Mouse (Mus musculus) adipocyte (in vitro differentiated cells): ENCODE data around the gene Galk2.

Source experiments
- DNase-seq: peaks from one replicate; pipeline ENCODE4 v3.0.0-alpha.2; 2016; ENCODE audit warnings: low spot score

The Galk2 gene

GRCm38 (mm10) chr2:125858521-125859280, at the start of gene Galk2, which contains the start of gene Cops2:
TSS of gene Galk2 (plus strand) at chr2:125859109.
TSS of gene Cops2 (minus strand) at chr2:125859139.
- DNase-seq, result peak; percentile 99

DNA sequence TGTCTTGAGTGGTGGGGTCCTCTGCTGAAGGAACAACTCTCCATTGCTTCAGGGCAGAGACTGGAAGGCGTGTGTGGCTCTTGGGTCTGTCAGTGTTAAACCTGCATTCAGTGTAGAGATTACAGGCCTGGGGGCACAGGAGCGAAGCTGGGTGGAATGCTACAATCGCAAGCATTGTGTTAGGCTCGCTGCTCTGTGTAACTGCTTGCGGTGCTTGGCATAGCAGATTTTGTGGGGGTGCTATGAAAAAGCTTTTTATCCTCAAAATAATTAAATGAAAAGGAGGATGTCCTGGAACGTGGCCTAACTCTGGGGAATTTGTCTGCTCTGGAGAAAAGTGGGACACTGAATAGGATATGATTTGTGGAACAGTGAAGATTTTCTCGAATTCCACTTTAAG, 49.4 kb upstream of the Galk2 start:
- DNase-seq, result no peak

- no peak for DNase-seq
These were observed 47.6 kb upstream of the Galk2 start for GRCm38 (mm10) chr2:125811332-125811731.

DNA sequence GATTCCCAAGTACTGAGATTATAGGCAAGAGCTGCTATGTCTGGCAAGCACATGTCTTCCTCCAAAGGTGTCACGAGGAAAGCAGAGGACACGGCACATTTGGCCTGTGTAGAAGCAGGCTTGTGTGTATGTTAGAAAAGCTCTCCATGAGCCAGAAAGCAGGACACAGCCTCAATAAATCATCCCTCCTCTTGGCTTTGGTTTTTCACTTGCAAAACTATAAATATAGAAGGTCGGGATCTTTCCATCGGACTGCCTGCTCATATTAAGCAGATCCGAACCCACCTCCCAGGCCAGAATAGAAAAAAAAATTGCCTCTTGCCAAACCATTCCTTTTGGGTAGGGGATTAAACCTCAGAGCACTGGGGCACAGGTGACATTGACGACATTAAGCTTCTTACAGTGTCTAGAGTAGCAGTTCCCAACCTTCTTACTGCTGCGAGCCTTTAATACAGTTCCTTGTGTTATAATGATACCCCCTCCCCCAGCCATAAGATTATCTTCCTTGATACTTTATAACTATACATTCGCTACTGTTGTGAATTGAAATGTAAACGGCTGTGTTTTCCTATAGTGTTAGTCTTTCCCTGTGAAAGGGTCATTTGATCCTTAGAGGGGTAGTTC, 44.8 kb upstream of the Galk2 start:
- no peak for DNase-seq

DNA sequence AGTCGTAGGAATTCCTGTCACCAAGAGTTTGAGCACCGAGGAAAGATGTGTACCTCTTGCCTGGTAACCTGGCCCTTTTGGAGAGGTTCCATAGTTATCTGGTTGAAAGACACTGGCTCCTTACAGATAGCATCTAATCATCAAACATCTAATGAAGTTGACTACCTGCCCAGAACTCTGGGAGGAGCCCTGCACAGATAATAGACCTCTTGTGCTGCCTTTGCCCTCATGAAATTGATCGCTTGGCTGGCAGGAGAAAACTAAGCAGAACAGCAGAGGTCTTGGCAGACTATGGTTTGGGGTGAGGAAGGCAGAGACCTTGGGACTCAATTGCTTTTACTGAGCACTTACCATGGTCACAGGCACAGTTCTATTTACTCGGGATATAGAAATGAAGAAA, 38.5 kb upstream of the Galk2 start:
- no peak for DNase-seq

- DNase-seq, result peak; percentile 19
These were observed 32.7 kb upstream of the Galk2 start for GRCm38 (mm10) chr2:125826201-125826600.

DNA sequence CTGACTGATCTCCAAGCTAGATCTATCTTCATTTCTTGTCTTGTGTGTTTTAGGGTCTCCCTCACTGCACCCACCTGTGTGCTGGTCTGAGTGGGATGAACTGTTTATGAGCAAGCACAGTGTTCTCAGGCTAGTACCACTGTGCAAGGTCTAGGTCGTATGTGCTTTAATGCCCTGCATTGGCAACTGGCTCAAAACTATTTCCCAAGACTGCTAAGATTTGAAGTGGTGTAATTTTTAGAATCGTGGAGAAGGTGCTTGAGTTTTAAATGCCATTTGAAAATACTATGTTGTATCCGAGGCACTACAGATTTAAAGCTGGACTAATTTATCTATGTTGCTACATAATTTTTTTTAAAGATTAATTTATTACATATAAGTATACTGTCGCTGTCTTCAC, 31.0 kb upstream of the Galk2 start:
- DNase-seq, result no peak

DNA sequence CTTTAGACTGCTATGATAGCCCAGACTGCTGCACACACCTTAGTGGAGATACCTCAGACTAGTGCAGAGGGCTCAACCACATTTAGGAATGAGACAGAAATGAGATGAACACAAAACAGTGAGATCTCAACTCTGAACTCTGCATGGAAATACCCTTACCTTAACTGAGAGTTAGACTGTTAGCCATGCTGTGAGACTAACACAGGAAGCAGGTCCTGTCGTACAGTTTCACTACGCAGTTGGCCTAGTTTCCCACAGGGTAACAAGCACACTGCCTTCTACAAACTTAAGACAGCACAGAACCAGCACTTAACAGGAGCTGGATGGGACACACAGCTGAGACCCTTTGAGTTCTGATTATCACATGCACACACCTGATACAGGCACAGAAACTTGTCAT, 29.0 kb upstream of the Galk2 start:
- no peak for DNase-seq

GRCm38 (mm10) chr2:125838091-125838490, 20.8 kb upstream of the Galk2 start:
- no peak for DNase-seq

DNA sequence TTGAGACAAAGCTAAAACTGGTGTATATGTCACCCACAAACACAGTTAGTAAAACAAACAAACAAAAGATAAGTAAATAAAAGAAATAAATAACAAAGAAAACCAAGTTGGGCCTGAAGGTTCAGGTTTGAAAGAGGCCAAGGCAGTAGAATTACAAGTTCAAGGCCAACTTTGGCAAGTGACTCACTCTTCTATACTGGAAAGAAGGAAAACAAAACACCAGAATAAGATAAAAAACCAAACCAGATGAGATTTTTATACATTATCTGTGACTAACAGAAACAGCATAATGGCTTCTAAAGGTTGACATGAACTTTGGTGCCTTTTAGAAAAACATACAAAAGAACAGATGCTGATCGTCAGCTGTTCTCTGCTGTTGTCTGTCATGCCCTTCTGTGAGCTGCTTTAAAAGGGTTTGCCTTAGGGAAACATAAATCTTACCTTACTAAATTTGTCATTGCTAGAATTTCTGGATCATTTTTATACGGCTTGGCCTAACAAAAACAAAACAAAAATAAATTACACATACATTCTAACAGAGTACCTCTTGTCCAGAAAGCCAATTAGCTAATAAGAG, 20.1 kb upstream of the Galk2 start:
- DNase-seq, result no peak

- no peak for DNase-seq
These were observed 7.7 kb upstream of the Galk2 start for GRCm38 (mm10) chr2:125851237-125851636.

GRCm38 (mm10) chr2:125857707-125858106, 1.2 kb upstream of the Galk2 start:
- no peak for DNase-seq

GRCm38 (mm10) chr2:125863799-125864198, 4.9 kb downstream of the Galk2 start:
- DNase-seq, result no peak

DNA sequence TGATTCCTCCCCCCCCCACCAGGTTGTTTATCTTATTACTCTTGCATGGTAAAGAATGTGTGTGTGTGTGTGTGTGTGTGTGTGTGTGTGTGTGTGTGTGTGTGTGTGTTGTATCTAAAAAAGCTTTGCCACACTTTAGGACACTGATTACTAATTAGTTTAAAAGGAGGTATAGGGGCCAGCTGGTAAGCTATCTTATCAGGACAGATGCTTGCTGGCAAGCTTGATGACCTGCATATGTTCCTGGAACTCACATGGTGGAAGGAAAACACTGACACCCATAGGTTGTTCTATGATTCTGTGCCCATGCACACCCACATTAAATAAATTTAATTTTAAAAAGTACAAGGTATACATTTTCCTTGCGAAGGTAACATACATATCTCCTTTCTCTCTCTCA, 5.6 kb downstream of the Galk2 start:
- DNase-seq, result no peak

- DNase-seq, result no peak
These were observed 6.7 kb downstream of the Galk2 start for GRCm38 (mm10) chr2:125865585-125865984.

DNA sequence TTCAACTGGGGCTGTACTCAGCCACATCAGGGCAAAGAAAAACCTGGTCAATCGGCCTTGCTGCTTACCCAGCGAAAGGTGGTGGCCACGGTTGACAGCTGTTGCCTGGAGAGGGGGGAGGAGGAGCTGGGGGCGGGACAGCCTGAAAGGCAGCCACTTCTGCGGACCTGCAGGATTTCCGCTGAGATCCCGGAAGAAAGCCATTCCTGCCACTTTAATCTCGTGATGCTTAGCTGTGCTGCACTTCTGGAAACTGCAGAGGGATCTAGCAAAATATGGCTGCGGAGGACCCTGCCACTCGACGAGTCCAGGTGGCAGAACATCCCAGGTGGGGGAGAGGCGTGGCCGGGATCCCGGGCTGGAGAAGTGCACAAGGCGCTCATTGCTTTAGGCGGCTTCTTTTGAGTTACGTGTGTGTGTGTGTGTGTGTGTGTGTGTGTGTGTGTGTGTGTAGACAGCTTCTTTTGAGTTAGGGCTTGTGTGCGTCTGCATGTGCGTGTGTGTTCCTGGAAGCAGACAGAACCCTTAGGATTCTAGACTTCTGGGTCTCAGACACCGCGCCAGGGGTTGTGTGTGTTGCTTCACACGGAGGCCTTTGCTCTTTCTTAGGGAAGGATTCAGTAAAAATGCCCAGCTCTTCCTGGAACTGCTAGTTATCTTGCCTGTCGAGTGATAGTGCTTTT, 7.3 kb downstream of the Galk2 start:
- peak; percentile 70 for DNase-seq

DNA sequence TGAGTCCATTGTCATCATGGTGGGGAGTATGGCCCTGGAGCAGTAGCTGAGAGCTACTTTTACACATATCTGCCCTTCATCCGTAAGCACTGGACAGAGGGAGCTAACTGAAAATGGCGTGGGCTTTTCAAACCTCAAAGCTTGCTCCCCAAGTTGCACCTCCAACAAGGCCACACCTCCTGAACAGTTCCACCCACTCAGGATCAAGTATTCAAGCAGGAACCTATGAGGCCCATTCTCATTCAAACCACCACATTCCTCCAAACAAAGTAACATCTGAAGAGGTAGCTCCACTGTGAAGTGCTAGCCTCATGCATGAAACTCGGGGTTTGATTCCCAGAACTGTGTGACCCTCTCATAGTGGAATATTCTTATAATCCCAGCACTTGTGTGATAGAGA, 9.4 kb downstream of the Galk2 start:
- DNase-seq, result no peak

- no peak for DNase-seq
These were observed 11.2 kb downstream of the Galk2 start for GRCm38 (mm10) chr2:125870159-125870558.

DNA sequence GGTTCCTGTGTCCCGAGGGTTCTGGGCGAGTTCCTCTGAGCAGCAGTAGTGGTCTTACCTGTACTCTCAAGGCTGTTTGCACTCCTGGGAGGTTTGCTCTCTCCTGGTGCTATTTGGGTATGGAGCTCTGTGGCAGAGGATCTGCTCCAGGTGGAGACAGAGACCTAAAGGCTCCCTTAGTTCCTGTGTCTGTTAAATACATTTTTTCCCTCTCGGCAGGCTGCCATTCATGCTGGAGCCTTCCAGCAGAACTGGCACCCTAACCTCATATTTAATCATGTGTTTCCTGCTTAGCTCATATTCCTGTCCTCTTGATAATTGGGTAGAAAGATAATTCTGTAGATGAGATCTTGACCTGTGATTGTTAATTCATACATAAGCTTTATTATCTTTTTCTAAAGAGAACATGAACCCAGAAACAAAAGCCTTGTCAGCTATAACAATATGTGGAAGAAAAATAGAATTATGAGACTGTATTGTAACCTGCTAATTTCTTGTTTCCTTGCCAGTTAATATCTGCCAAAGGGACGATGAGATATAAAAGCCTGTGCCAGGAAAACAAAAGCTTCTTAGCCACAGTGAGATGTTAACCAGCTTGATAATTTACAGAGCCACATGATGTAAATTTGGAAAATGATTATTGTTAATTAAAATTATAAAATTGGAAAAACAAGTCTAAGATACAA, 27.1 kb downstream of the Galk2 start:
- no peak for DNase-seq

- DNase-seq, result peak; percentile 85
These were observed 34.2 kb downstream of the Galk2 start for GRCm38 (mm10) chr2:125893096-125893495.

DNA sequence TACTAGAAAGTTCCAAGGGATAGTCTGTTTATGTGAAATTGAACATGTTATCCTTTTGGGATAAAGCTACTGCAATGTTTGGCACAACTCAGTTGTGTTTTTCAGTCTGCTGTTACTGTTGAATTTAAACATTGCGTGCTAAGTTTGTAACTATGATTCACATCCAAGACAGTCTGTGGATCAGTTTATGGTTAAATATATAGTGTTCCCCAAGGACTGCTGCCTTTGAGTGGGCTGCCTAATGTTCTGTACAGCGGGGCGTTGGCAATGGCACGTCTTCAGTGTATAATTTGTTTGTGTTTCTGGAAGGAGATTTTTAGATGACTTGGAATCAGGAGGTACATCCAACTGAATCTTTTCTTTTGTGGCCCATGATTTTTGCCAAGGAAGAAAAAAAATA, 36.2 kb downstream of the Galk2 start:
- no peak for DNase-seq

GRCm38 (mm10) chr2:125896355-125896754, 37.4 kb downstream of the Galk2 start:
- no peak for DNase-seq
